Mouse (Mus musculus) kidney, postnatal 0 days (tissue): ENCODE measurements around the gene Fosl1. TPM values are rescaled to one million over a fixed set of nuclear protein-coding genes. Genes with fewer than 3 reads are reported as not detected.
A peak's percentile ranks its signal among the peaks of the same experiment; 100 is the strongest.

Experiments used
- ATAC-seq: fragments of 200-750 bp; cut with Nextera tagmentation; replicated peaks from 2 replicates; pipeline ENCODE4 v1.8.0; 2017; ENCODE audit warnings: low read depth, moderate number of reproducible peaks, moderate TSS enrichment, moderate library complexity; ENCODE audit not compliant: low FRiP score
- DNase-seq: peaks from one replicate; pipeline ENCODE4 v3.0.0-alpha.2; 2016; ENCODE audit warnings: low spot score
- H3K27ac ChIP-seq: fragments of 300-500 bp; sonication (generic); 2 replicates; pipeline ENCODE4 v1.5.1; 2014; ENCODE audit warnings: mild to moderate bottlenecking
- H3K27me3 ChIP-seq: fragments of 300-500 bp; sonication (generic); 2 replicates; pipeline ENCODE4 v1.6.1; 2014; ENCODE audit warnings: low read length, mixed read lengths; ENCODE audit not compliant: insufficient read depth
- H3K36me3 ChIP-seq: fragments of 300-500 bp; sonication (generic); 2 replicates; pipeline ENCODE4 v1.6.1; 2014; ENCODE audit warnings: low read length, mixed read lengths; ENCODE audit not compliant: insufficient read depth
- H3K4me1 ChIP-seq: fragments of 300-500 bp; sonication (generic); replicated peaks from 2 replicates; pipeline ENCODE4 v1.6.1; 2014; ENCODE audit warnings: antibody characterized with exemption, low read length, mixed read lengths; ENCODE audit not compliant: insufficient read depth
- H3K4me2 ChIP-seq: fragments of 300-500 bp; sonication (generic); 2 replicates; pipeline ENCODE4 v1.6.1; 2014; ENCODE audit warnings: mild to moderate bottlenecking, low read length, moderate library complexity, mixed read lengths
- H3K4me3 ChIP-seq: fragments of 300-500 bp; sonication (generic); replicated peaks from 2 replicates; pipeline ENCODE4 v1.5.1; 2014; ENCODE audit warnings: low read depth, low read length
- H3K9ac ChIP-seq: fragments of 300-500 bp; sonication (generic); 2 replicates; pipeline ENCODE4 v1.6.1; 2014; ENCODE audit warnings: low read depth, low read length
- H3K9me3 ChIP-seq: fragments of 300-500 bp; sonication (generic); replicated peaks from 2 replicates; pipeline ENCODE4 v1.6.1; 2016; ENCODE audit warnings: low read length, inconsistent platforms, mixed read lengths
- CTCF ChIP-seq: IDR thresholded peaks from 2 replicates; pipeline ENCODE4 v1.5.1; 2016; ENCODE audit warnings: antibody characterized with exemption, low read depth, mild to moderate bottlenecking, moderate library complexity
- WGBS: fragments of 180-500 bp; shearing (Covaris S2); extraction: QIAGEN DNeasy Blood & Tissue Kit; methylation state at CpG from one replicate; pipeline ENCODE4 v1.1.7; 2014; 5-methylcytosine and 5-hydroxymethylcytosine counted together
- polyA plus RNA-seq: library from polyadenylated mRNA; unstranded; fragments of >200 nt; fragmentation: Nextera tagmentation; extraction: Ambion mirVana; gene quantifications from 2 replicates; pipeline ENCODE4 v1.2.1, GENCODE M21; 2015

Gene Fosl1
- polyA plus RNA-seq, 1 experiment from 2014 or later = not detected

GRCm38 (mm10) chr19:5428083-5428482 is 19.3 kb upstream of the Fosl1 start:
- 0 out of 2 replicates have a peak, but pooled peaks cover 6% of the 10 kb centered on the region for H3K36me3 ChIP-seq
- no peak overlapping the region for H3K4me3 ChIP-seq
- peaks cover 27% of the 10 kb centered on the region for H3K4me1 ChIP-seq
- WGBS = 78% methylated on average over 2 of the region's 2 CpGs
- ATAC-seq (no peak), DNase-seq (peak; percentile 87)
- no peak overlapping the region for H3K4me2 ChIP-seq
- TF ChIP-seq CTCF = peak; percentile 68
- no peak overlapping the region for H3K9ac ChIP-seq
- no peak overlapping the region for H3K27ac ChIP-seq
- no peaks in the 10 kb centered on the region for H3K9me3 ChIP-seq
- no peaks in the 10 kb centered on the region for H3K27me3 ChIP-seq

- H3K9me3 ChIP-seq = no peaks in the 10 kb centered on the region
- no peak overlapping the region for H3K4me3 ChIP-seq
- no peak for TF ChIP-seq CTCF
- no peak overlapping the region for H3K4me2 ChIP-seq
- DNase-seq (no peak), ATAC-seq (no peak)
- no peak overlapping the region for H3K27ac ChIP-seq
- H3K4me1 ChIP-seq = peaks cover 24% of the 10 kb centered on the region
- 0 out of 2 replicates have a peak, but pooled peaks cover 6% of the 10 kb centered on the region for H3K36me3 ChIP-seq
- WGBS = 87% methylated on average over 4 of the region's 4 CpGs
- H3K27me3 ChIP-seq = no peaks in the 10 kb centered on the region
- H3K9ac ChIP-seq = no peak overlapping the region
These were observed 18.1 kb upstream of the Fosl1 start for GRCm38 (mm10) chr19:5429219-5429618.

- WGBS = 68% methylated on average over 8 of the region's 8 CpGs
- no peaks in the 10 kb centered on the region for H3K9me3 ChIP-seq
- peaks cover 24% of the 10 kb centered on the region for H3K4me1 ChIP-seq
- no peak for ATAC-seq
- TF ChIP-seq CTCF = no peak
- no peak overlapping the region for H3K4me2 ChIP-seq
- H3K9ac ChIP-seq = no peak overlapping the region
- DNase-seq = no peak
- no peaks in the 10 kb centered on the region for H3K27me3 ChIP-seq
- H3K27ac ChIP-seq = no peak overlapping the region
- 0 out of 2 replicates have a peak, but pooled peaks cover 6% of the 10 kb centered on the region for H3K36me3 ChIP-seq
- H3K4me3 ChIP-seq = no peak overlapping the region
These were observed 17.5 kb upstream of the Fosl1 start for GRCm38 (mm10) chr19:5429806-5430205.

GRCm38 (mm10) chr19:5430408-5430807 is 16.9 kb upstream of the Fosl1 start:
- 91% methylated on average over 1 of the region's 1 CpGs for WGBS
- no peak overlapping the region for H3K4me3 ChIP-seq
- 0 out of 2 replicates have a peak, but pooled peaks cover 6% of the 10 kb centered on the region for H3K36me3 ChIP-seq
- ATAC-seq (no peak), DNase-seq (no peak)
- peaks cover 24% of the 10 kb centered on the region for H3K4me1 ChIP-seq
- no peak overlapping the region for H3K9ac ChIP-seq
- H3K27ac ChIP-seq = no peak overlapping the region
- H3K9me3 ChIP-seq = no peaks in the 10 kb centered on the region
- H3K27me3 ChIP-seq = no peaks in the 10 kb centered on the region
- H3K4me2 ChIP-seq = no peak overlapping the region
- TF ChIP-seq CTCF = no peak

GRCm38 (mm10) chr19:5431911-5432464 is 15.4 kb upstream of the Fosl1 start:
- H3K4me3 ChIP-seq = no peak overlapping the region
- ATAC-seq (no peak), DNase-seq (no peak)
- 0 out of 2 replicates have a peak, but pooled peaks cover 3% of the 10 kb centered on the region for H3K36me3 ChIP-seq
- H3K4me1 ChIP-seq = peaks cover 10% of the 10 kb centered on the region
- no peak overlapping the region for H3K27ac ChIP-seq
- WGBS = 75% methylated on average over 4 of the region's 4 CpGs
- H3K27me3 ChIP-seq = no peaks in the 10 kb centered on the region
- no peaks in the 10 kb centered on the region for H3K9me3 ChIP-seq
- H3K4me2 ChIP-seq = no peak overlapping the region
- TF ChIP-seq CTCF = no peak
- H3K9ac ChIP-seq = no peak overlapping the region

GRCm38 (mm10) chr19:5432992-5433852 is 14.1 kb upstream of the Fosl1 start:
- Histone ChIP-seq H3K4me3 (peak overlapping the region; percentile 30), H3K36me3 (0 out of 2 replicates have a peak, but pooled peaks cover 3% of the 10 kb centered on the region), H3K9me3 (no peaks in the 10 kb centered on the region), H3K9ac (peak overlapping the region; percentile 47; the same call in 1 of the 2 replicates), H3K27ac (peak overlapping the region; percentile 66), H3K4me1 (peaks cover 8% of the 10 kb centered on the region), H3K4me2 (peak overlapping the region; percentile 82), H3K27me3 (no peaks in the 10 kb centered on the region)
- peak; percentile 69 for TF ChIP-seq CTCF
- peak; percentile 89 for DNase-seq
- peak; percentile 37; the same call in 1 of the 2 replicates for ATAC-seq
- WGBS = 5% methylated on average over 16 of the region's 16 CpGs
